Mouse (Mus musculus) ES-Bruce4 (cell line): Measurements from ENCODE around the gene Zmat5.

Experiments
- CTCF ChIP-seq: IDR thresholded peaks from one replicate; pipeline ENCODE4 v1.8.1; 2011; ENCODE audit warnings: low read depth, low read length
- EP300 ChIP-seq: IDR thresholded peaks from 2 replicates; pipeline ENCODE4 v1.6.1; 2011; ENCODE audit warnings: low read depth, low read length; ENCODE audit not compliant: insufficient read depth

DNA sequence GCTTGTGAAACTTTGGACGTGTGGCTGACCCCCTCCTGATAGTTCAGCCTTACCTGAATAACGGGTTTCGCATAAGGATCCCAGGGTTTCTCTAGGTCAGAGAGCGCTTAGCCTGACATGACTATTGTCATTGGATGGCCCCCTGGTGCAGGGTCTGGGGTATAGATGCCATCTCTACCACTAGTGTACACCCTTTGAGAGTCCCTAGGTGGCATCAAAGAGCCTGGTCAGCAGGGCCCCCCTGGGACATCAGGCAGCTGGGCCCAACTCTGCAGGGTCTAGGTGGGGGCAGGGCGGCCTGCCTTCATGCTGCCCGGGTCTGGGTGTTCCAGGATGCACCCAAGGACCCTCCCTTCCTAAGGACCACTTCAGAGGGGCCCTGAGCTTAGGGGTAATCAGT is 31.9 kb downstream of the Zmat5 start:
- no peak for TF ChIP-seq CTCF
- TF ChIP-seq EP300 = no peak
